Mouse (Mus musculus): ENCODE results near the gene Prss33. TPM values are rescaled to one million over a fixed set of nuclear protein-coding genes. Genes with fewer than 3 reads are reported as not detected.

Prss33 gene
- polyA plus RNA-seq, 1 experiment from 2014 or later: not detected

DNA sequence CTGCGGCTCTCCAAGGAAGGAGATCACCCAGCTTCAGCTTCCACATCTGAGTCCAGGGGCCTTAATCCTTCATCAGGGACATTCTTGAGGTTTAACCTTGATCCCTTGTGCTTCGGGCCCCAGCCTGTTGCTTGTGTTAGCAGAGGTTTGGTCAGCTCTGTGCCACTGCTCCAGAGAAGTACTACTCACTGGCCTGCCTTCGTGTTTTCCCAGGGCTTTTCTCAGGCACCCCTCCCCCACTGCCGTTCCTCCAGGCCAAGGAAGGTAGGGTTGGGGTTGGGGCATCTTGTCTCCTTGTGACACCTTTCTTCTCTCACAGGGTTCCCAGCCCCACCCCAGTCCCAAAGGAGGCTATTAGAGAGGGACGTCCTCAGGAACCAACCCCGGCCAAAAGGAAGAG is 13.8 kb downstream of the Prss33 start:
- no peaks in the 10 kb centered on the region for H3K27me3 ChIP-seq
- WGBS: 75% methylated on average over 6 of the region's 6 CpGs
- H3K9ac ChIP-seq: no peak overlapping the region
- no peak overlapping the region for H3K4me2 ChIP-seq
- peaks cover 11% of the 10 kb centered on the region for H3K4me1 ChIP-seq (replicated peaks)
- peaks cover 14% of the 10 kb centered on the region for H3K9me3 ChIP-seq
- no peak for ATAC-seq (ENCODE audit: low read depth)
- no peak overlapping the region for H3K4me3 ChIP-seq
- peaks cover 100% of the 10 kb centered on the region for H3K36me3 ChIP-seq
- no peak overlapping the region for H3K27ac ChIP-seq (replicated peaks)

DNA sequence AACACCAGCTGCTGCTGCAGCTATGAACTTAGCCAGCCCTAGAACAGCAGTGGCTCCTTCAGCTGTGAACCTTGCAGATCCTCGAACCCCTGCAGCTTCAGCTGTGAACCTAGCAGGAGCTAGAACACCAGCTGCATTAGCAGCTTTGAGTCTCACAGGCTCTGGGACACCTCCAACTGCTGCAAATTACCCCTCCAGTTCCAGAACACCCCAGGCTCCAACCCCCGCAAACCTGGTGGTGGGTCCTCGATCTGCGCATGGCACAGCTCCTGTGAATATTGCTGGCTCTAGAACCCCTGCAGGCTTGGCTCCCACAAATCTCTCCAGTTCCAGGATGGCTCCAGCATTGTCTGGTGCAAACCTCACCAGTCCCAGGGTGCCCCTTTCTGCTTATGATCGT is 15.1 kb downstream of the Prss33 start:
- no peaks in the 10 kb centered on the region for H3K27me3 ChIP-seq
- H3K9me3 ChIP-seq: peaks cover 16% of the 10 kb centered on the region
- no peak for ATAC-seq (ENCODE audit: low read depth)
- 96% methylated on average over 5 of the region's 5 CpGs for WGBS
- no peak overlapping the region for H3K9ac ChIP-seq
- no peak overlapping the region for H3K4me2 ChIP-seq
- peaks cover 100% of the 10 kb centered on the region for H3K36me3 ChIP-seq
- no peak overlapping the region for H3K4me3 ChIP-seq
- H3K27ac ChIP-seq (replicated peaks): no peak overlapping the region
- no peaks in the 10 kb centered on the region for H3K4me1 ChIP-seq (replicated peaks)

DNA sequence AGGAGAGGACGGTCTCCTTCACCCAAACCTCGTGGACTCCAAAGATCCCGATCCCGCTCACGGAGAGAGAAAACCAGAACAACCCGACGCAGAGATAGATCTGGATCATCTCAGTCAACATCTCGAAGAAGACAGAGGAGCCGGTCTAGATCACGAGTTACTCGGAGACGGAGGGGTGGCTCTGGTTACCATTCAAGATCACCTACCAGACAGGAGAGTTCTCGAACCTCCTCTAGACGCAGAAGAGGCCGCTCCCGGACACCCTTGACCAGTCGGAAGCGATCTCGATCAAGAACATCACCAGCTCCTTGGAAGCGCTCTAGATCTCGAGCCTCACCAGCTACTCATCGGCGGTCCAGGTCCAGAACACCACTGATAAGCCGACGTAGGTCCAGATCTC is 16.6 kb downstream of the Prss33 start:
- no peak overlapping the region for H3K4me3 ChIP-seq
- H3K9ac ChIP-seq: no peak overlapping the region
- H3K36me3 ChIP-seq: peaks cover 100% of the 10 kb centered on the region
- no peaks in the 10 kb centered on the region for H3K27me3 ChIP-seq
- ATAC-seq (ENCODE audit: low read depth): no peak
- WGBS: 97% methylated on average over 25 of the region's 25 CpGs
- no peak overlapping the region for H3K27ac ChIP-seq (replicated peaks)
- H3K9me3 ChIP-seq: peaks cover 24% of the 10 kb centered on the region
- no peak overlapping the region for H3K4me2 ChIP-seq
- no peaks in the 10 kb centered on the region for H3K4me1 ChIP-seq (replicated peaks)

GRCm38 (mm10) chr17:23818579-23818978 is 17.3 kb downstream of the Prss33 start:
- H3K4me2 ChIP-seq: no peak overlapping the region
- H3K27me3 ChIP-seq: no peaks in the 10 kb centered on the region
- WGBS: 98% methylated on average over 8 of the region's 8 CpGs
- peaks cover 99% of the 10 kb centered on the region for H3K36me3 ChIP-seq
- ATAC-seq (ENCODE audit: low read depth): no peak
- H3K9ac ChIP-seq: no peak overlapping the region
- no peaks in the 10 kb centered on the region for H3K4me1 ChIP-seq (replicated peaks)
- peaks cover 24% of the 10 kb centered on the region for H3K9me3 ChIP-seq
- H3K4me3 ChIP-seq: no peak overlapping the region
- no peak overlapping the region for H3K27ac ChIP-seq (replicated peaks)

GRCm38 (mm10) chr17:23815641-23816040 is 20.2 kb downstream of the Prss33 start:
- no peaks in the 10 kb centered on the region for H3K4me1 ChIP-seq (replicated peaks)
- H3K27me3 ChIP-seq: no peaks in the 10 kb centered on the region
- no peak overlapping the region for H3K4me2 ChIP-seq
- peaks cover 24% of the 10 kb centered on the region for H3K9me3 ChIP-seq
- ATAC-seq (ENCODE audit: low read depth): no peak
- no peak overlapping the region for H3K9ac ChIP-seq
- H3K27ac ChIP-seq (replicated peaks): no peak overlapping the region
- no peak overlapping the region for H3K4me3 ChIP-seq
- WGBS: 98% methylated on average over 16 of the region's 16 CpGs
- peaks cover 96% of the 10 kb centered on the region for H3K36me3 ChIP-seq

- Histone ChIP-seq H3K4me3 (no peak overlapping the region), H3K9me3 (no peaks in the 10 kb centered on the region), H3K36me3 (peaks cover 57% of the 10 kb centered on the region), H3K27ac (replicated peaks) (no peak overlapping the region), H3K9ac (no peak overlapping the region), H3K4me2 (no peak overlapping the region), H3K4me1 (replicated peaks) (peaks cover 36% of the 10 kb centered on the region), H3K27me3 (no peaks in the 10 kb centered on the region)
- ATAC-seq (ENCODE audit: low read depth): no peak
- WGBS: 92% methylated on average over 3 of the region's 3 CpGs
These were observed 27.9 kb downstream of the Prss33 start for GRCm38 (mm10) chr17:23807918-23808317.

GRCm38 (mm10) chr17:23806867-23807266 is 29.0 kb downstream of the Prss33 start:
- Histone ChIP-seq H3K9ac (peak overlapping the region; percentile 46; the same call in 1 of the 2 replicates), H3K4me3 (peak overlapping the region; percentile 4; the same call in 1 of the 2 replicates), H3K36me3 (peaks cover 47% of the 10 kb centered on the region), H3K4me2 (peak overlapping the region; percentile 89; the same call in 1 of the 2 replicates), H3K9me3 (no peaks in the 10 kb centered on the region), H3K4me1 (replicated peaks) (peaks cover 40% of the 10 kb centered on the region), H3K27ac (replicated peaks) (no peak overlapping the region), H3K27me3 (no peaks in the 10 kb centered on the region)
- no peak for ATAC-seq (ENCODE audit: low read depth)
- WGBS: 81% methylated on average over 25 of the region's 25 CpGs

- H3K27me3 ChIP-seq: no peaks in the 10 kb centered on the region
- H3K4me1 ChIP-seq (replicated peaks): peaks cover 40% of the 10 kb centered on the region
- H3K27ac ChIP-seq (replicated peaks): 0 out of 2 replicates have a peak overlapping the region, but pooled peaks have one; percentile 99
- peak overlapping the region; percentile 89 for H3K4me2 ChIP-seq
- H3K4me3 ChIP-seq: peak overlapping the region; percentile 81
- ATAC-seq (ENCODE audit: low read depth): no peak
- peaks cover 24% of the 10 kb centered on the region for H3K36me3 ChIP-seq
- WGBS: 7% methylated on average over 8 of the region's 8 CpGs
- H3K9me3 ChIP-seq: no peaks in the 10 kb centered on the region
- H3K9ac ChIP-seq: peak overlapping the region; percentile 98
These were observed 31.3 kb downstream of the Prss33 start for GRCm38 (mm10) chr17:23804426-23805085.

DNA sequence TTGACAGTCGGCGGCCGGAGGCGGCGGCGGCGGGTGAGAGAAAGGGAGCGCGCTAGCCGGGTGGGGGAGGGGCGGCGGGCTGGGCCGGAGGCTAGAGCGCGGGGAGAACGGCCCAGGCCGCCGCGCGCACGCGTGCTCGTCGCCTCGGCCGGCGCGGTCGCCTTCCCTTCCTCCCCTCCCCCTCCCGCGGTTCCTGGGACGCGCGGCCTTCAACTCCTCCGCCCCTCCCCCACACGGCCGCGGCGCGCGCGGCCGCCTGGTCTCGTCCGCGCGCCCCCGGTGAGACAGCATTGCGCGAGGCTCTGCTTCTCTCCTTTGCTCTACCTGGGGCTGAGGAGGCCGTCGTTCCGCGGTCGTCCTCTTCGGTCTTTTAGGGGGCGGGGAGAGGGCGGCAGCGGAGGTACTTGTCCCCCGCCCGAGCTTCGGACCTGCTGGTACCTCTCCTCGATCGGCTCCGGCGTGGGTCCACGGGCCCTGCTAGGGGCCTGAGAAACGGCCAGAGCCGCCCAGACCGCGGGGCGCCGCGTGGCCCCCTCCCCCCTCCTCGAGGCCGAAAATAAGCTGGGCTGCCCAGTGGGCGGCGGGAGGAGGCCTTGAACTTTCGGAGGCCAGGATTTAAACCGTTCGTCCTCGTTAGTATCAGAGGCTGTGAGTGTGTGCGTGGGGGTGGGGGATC is 32.4 kb downstream of the Prss33 start:
- peak overlapping the region; percentile 98 for H3K9ac ChIP-seq
- 1% methylated on average over 54 of the region's 83 CpGs for WGBS
- no peaks in the 10 kb centered on the region for H3K9me3 ChIP-seq
- peaks cover 20% of the 10 kb centered on the region for H3K36me3 ChIP-seq
- peak overlapping the region; percentile 81 for H3K4me3 ChIP-seq
- peak; percentile 67 for ATAC-seq (ENCODE audit: low read depth)
- peak overlapping the region; percentile 99 for H3K27ac ChIP-seq (replicated peaks)
- peaks cover 40% of the 10 kb centered on the region for H3K4me1 ChIP-seq (replicated peaks)
- peak overlapping the region; percentile 89 for H3K4me2 ChIP-seq
- no peaks in the 10 kb centered on the region for H3K27me3 ChIP-seq

DNA sequence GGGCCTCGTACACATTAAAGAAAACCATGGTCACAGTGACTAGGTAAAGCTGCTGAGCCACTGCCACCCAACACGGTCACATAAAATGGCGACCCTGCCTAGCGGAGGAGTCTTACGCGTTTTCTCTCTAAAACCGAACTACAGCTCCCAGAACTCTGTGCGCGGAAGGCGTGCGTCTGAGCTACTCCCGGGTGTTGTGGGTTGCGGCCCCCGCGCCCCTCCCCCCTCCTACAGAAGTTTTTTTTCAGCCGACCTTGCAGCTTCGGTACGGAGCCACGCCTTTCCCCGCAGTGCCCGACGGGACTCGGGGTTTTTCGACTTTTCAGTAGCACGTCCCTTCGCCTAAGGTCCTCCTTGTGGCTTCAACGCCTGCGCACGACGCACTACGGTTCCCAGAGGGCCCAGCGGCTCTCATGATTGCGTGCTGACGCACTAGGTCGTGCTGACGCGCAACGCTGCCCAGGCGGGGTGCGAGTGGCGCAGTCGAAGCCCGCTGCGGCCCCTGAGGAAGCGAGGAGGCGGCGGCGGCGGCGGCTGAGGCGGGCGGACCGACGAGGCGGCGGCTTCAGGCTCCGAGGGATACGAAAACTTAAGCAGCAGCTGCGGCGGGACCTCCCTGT is 33.0 kb downstream of the Prss33 start:
- under 1% methylated on average over 60 of the region's 60 CpGs for WGBS
- peaks cover 15% of the 10 kb centered on the region for H3K36me3 ChIP-seq
- no peaks in the 10 kb centered on the region for H3K27me3 ChIP-seq
- peak overlapping the region; percentile 99 for H3K27ac ChIP-seq (replicated peaks)
- peak; percentile 99 for ATAC-seq (ENCODE audit: low read depth)
- peak overlapping the region; percentile 98 for H3K9ac ChIP-seq
- peaks cover 40% of the 10 kb centered on the region for H3K4me1 ChIP-seq (replicated peaks)
- H3K9me3 ChIP-seq: no peaks in the 10 kb centered on the region
- H3K4me2 ChIP-seq: peak overlapping the region; percentile 89
- peak overlapping the region; percentile 81 for H3K4me3 ChIP-seq

DNA sequence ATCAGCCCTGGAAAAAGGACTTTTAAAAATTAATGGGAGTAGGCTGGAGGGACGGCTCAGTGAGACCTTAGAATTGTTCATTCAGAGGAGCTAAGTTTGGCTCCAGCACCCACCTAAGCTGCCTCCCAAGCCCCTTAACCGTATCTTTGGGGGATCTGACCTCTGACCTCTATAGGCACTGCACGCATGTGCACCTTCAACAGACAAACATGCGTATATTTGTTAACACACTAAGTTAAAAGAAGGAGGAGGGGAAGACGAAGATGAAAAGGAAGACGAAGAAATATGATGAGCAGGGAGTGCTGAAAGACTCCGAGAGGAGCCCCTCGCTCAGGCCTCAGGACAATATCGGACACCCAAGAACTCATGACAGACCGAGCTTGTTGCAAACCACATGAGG is 34.2 kb downstream of the Prss33 start:
- Histone ChIP-seq H3K36me3 (peaks cover 16% of the 10 kb centered on the region; the same call in 1 of the 2 replicates), H3K4me1 (replicated peaks) (peaks cover 32% of the 10 kb centered on the region), H3K27ac (replicated peaks) (no peak overlapping the region), H3K4me3 (no peak overlapping the region), H3K9me3 (no peaks in the 10 kb centered on the region), H3K27me3 (no peaks in the 10 kb centered on the region), H3K4me2 (no peak overlapping the region), H3K9ac (no peak overlapping the region)
- 90% methylated on average over 10 of the region's 10 CpGs for WGBS
- no peak for ATAC-seq (ENCODE audit: low read depth)

DNA sequence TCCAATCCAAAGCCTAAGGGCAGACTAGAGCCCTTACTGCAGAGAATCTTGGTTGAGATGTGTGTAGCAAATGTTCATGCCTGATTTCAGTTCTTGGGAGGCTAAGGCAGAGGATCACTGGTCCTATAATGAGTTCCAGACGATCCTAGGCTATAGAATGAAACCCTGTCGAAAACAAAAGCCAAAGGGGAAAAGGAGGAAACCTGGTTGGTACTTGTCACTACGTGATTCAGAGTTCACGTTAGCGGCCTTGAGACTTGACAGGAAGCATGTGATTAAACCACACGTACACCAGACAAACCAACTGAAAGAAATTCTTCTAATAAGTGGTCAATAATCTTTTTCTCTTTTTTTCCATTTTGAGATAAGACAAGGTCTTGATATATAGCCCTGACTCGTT is 38.5 kb downstream of the Prss33 start:
- H3K36me3 ChIP-seq: peaks cover 25% of the 10 kb centered on the region; the same call in 1 of the 2 replicates
- WGBS: 88% methylated on average over 7 of the region's 7 CpGs
- H3K4me1 ChIP-seq (replicated peaks): peaks cover 7% of the 10 kb centered on the region
- no peak overlapping the region for H3K4me2 ChIP-seq
- ATAC-seq (ENCODE audit: low read depth): no peak
- H3K9ac ChIP-seq: no peak overlapping the region
- H3K27ac ChIP-seq (replicated peaks): no peak overlapping the region
- H3K9me3 ChIP-seq: no peaks in the 10 kb centered on the region
- no peaks in the 10 kb centered on the region for H3K27me3 ChIP-seq
- H3K4me3 ChIP-seq: no peak overlapping the region
